Mouse (Mus musculus): ENCODE data around the gene Acads.
"Not testable (repeated sequence)": the region's sequence is repeated elsewhere in the genome, so short reads cannot be mapped to it uniquely, and the experiment has no call there.

The Acads gene

GRCm38 (mm10) chr5:115149675-115150459 lies 30.7 kb upstream of the Acads start:
- DNase-seq (ENCODE audit: low read depth): no peak

- not testable (repeated sequence) for DNase-seq (ENCODE audit: low read depth)
Observed at GRCm38 (mm10) chr5:115148872-115149271, 29.7 kb upstream of the Acads start.

- no peak for DNase-seq (ENCODE audit: low read depth)
Observed at GRCm38 (mm10) chr5:115148378-115148777, 29.2 kb upstream of the Acads start.

- DNase-seq (ENCODE audit: low read depth): no peak
Observed at GRCm38 (mm10) chr5:115147388-115147787, 28.2 kb upstream of the Acads start.

GRCm38 (mm10) chr5:115146747-115147130 lies 27.6 kb upstream of the Acads start:
- DNase-seq (ENCODE audit: low read depth): no peak

- no peak for DNase-seq (ENCODE audit: low read depth)
Observed at GRCm38 (mm10) chr5:115145976-115146746, 27.0 kb upstream of the Acads start.

GRCm38 (mm10) chr5:115145253-115145968 lies 26.3 kb upstream of the Acads start:
- DNase-seq (ENCODE audit: low read depth): no peak

- no peak for DNase-seq (ENCODE audit: low read depth)
Observed at GRCm38 (mm10) chr5:115144471-115144870, 25.3 kb upstream of the Acads start.

DNA sequence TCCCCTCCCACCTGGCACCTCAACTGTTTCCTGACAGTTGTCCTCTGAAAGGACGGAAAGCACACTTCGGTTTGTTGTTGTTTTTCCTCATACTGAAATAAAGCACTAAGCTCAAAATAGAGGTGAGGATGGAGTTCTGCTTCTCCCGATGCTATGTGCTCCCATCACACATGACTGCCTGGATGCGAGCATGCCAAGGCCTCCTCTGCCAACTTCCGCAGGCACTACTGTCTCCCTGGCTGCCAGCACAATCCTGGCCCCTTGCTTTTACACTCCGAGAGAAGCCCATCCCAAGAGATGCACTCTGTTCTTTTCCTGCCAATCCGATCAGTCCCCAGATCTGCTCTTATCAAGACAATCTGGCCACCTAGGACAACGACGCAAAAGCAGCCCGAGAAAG lies 24.4 kb upstream of the Acads start:
- no peak for DNase-seq (ENCODE audit: low read depth)

- DNase-seq (ENCODE audit: low read depth): no peak
Observed at GRCm38 (mm10) chr5:115142166-115142697, 23.1 kb upstream of the Acads start.

GRCm38 (mm10) chr5:115140726-115141125 lies 21.6 kb upstream of the Acads start:
- DNase-seq (ENCODE audit: low read depth): no peak

DNA sequence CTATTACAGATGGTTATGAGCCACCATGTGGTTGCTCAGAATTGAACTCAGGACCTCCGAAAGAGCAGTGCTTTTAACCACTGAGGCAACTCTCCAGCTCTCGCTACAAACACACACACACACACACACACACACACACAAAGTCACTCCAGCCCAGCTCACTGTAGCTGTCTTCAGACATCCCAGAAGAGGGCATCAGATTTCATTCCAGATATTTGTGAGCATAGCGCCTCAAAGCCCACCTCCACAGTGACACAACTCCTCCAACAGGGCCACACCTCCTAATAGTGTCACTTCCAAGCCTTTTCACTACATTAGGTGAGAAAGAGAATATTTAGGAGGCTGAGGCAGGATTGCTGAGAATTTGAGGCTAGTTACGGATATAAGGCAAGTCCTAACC lies 20.0 kb upstream of the Acads start:
- DNase-seq (ENCODE audit: low read depth): no peak

- peak; percentile 94 for DNase-seq (ENCODE audit: low read depth)
Observed at GRCm38 (mm10) chr5:115134234-115135165, 15.4 kb upstream of the Acads start, which contains the start of gene Unc119b. Gene Unc119b (minus strand): TSS chr5:115134975.

DNA sequence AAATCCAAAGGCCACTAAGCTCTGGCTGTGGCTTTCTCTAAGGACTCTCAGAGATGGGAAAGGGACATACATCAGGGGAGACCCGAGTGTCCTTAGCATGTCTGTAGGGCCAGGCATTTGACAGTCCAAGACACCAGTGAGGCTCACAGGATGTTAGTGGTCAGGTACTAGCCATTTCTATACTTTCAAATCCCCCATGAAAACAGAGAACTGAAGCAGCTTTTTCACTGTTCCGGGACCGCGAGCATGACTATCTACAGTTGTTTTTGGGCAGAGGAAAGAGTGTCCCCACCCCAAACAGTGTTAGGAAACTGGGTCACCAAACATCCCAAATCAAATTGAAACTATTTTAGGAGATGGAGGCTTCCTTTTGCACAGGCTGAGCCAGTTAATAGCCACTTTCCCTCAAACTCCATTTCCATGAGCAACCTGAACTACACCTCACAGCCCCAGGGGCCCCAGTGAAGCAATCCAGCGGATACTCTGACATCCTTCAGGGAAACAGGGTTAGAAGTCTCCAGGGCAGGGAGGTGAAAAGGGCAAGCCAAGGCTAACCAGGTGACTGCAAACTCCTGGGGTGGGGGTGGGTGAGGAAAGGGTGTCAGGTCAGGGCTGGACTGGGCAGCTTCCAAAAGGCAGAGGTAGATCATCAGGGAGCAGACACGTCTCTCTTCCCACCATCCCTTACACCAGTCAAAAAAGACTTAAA lies 14.4 kb upstream of the Acads start:
- DNase-seq (ENCODE audit: low read depth): peak; percentile 68

DNA sequence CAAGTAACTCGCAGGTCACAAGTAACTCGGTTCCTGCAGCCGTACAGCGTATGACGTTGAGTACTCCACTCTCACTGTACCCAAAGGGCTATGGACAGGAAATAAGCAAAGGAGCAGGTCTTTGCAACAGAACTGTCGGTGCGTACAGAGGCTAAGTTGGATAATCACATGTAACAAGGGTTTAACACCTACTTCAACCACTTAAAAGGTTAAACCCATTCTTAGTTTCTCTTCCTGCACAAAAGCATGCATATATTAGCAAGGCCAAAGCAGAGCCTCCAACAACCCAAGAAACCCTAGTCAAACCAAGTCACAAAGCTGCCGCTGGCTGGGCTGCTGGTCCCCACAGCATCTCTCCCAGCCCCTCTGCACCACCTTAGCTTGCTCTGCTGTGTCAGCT lies 13.3 kb upstream of the Acads start:
- peak; percentile 81 for DNase-seq (ENCODE audit: low read depth)

DNA sequence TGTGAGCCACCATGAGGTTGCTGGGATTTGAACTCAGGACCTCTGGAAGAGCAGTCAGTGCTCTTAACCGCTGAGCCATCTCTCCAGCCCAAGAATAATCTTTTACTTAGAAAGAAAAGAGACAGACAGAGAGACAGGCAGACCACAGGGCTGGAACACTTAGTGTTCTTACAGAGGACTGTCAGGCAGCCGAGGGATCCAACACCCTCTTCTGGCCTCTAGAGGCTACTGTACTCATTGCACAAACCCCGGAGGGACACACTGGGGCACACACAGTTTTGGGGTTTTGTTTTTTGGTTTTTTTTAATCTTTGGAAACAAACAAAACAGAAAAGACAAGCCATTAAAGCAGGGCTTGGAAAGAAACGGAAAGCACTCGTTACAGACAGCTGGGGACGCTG lies 10.2 kb upstream of the Acads start:
- DNase-seq (ENCODE audit: low read depth): no peak

- DNase-seq (ENCODE audit: low read depth): no peak
Observed at GRCm38 (mm10) chr5:115127421-115128179, 8.5 kb upstream of the Acads start.

DNA sequence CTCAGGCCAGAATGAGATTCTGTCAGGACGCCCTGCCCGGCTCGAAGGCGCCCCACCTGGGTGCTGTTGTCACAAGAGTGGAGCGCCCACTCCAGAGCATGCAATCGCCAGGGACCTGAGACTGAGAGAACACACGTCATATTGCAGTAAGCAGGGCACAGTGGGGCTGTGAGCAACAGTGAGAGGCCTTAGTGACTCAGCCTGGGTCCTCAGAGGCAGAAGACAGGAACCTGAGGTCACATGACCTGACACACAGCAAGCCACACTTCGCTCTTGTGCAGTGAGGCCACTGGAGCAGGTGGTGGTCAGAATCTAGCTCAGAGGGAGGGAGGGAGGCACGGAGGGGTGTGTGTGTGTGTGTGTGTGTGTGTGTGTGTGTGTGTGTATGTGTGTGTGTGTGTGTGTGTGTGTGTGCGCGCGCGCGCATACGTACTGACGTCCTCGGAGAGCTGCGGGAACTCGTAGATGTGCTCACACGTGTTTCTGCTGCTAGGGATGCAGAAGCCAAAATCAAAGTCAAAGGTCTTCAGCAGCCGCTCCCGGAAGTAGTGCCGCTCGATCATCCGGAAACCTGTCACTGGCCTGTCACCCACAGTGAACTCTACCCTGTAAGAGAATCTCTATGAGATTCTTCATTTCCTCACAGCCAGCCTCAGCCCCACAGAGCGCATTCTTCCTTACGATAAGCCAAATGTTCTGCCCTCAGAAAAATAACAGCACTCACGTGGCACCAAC lies 7.6 kb upstream of the Acads start:
- DNase-seq (ENCODE audit: low read depth): peak; percentile 58

DNA sequence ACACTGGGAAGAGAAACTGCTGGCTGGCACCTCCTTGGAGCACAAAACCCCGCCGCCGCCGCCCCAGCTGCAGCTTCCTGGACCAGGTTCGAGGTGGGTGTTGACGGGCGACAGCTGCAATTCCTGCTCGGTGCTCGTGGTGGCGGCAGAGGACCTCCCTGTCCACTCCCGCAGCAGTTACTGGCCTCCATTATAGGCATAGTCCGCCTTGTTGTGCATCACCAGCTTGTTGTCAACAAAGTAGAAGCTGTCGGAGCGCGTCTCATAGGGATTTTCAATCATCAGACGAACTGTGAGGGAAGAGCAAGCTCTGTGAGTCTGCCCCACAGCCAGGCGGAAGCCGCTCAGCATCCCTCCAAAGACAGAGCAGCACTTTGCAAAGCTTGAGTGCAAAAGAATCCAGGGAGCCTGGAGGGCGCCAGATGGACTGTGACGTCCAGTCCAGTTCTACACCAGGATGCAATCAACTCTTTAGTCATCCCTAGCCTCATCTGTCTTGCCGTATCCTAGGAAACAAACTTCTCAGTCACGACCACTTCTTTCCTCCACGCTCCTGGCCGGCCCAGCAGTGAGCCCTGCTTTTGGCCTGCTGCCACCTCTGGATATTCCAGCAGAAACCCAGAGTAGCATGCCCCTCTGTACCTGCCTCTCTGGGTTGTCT lies 6.2 kb upstream of the Acads start:
- peak; percentile 87 for DNase-seq (ENCODE audit: low read depth)

All from induced T-regulatory cell, adult 2 months (primary cell).